Mouse (Mus musculus): ENCODE measurements at regions not wholly inside any gene's neighbourhood (a gene's known extent, or its start where the extent isn't known, plus 50 kb on each side); places are given as distances from the start of the nearest gene placed in this dataset.

DNA sequence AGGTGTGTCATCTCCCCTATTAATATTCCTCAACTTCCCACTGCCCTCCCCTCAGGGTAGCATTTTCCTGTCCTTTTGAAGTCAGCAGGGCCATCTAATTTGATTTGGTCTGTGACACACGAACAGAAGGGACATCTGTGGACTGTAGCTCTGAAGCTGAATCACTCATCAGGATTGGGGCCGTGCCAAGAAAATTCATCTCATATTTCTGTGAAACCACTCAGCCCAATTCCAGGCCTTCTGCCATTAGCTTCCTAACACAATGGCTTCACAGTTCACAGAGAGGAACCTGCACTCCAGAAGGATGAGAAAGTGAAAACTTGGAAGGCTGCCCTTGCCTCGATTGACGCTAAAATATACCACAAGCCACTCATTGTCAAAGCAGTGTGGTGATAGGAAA lies 86.1 kb downstream of the Abhd5 start:
- no peak for DNase-seq (ENCODE audit: low spot score)

GRCm38 (mm10) chr9:122446387-122447105 lies 95.1 kb downstream of the Abhd5 start:
- no peak for DNase-seq (ENCODE audit: low spot score)

DNA sequence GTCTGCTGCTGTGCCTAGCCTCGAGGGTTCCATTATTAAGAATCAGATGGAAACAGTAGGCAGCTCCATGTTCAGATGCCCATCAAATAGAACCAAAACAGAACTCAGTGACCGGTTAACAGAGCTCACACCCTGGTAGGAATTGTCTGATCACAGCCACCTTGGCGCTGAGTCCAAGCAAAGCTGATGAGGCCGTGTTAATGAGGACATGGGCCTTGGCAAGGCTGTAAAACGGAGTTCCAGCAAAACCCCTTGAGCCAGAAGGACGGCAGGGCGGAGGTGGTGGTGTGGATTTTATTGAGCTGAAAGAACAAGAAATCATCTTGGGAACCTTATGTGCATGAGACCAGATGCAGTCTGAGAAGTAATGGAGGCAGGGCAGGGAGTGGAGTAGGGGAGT lies 96.2 kb downstream of the Abhd5 start:
- DNase-seq (ENCODE audit: low spot score), result no peak

DNA sequence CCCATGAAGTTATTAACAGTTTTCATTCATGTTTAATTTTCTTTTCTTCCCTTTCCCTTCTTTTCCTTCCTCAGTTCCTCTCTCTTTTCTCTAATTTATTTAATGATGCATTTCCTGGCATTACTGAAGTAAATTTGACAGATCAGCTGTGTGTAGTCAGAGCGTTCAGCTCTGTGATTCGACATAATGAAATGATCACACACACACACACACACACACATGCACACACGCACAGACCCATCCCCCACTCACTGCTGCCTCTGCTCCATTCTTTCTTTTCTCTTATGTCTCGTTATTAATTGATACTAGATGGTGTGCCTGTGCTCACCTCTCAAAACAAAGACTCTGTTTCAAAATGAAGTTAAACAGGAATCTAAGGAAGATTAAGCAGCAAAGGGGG lies 96.9 kb downstream of the Abhd5 start:
- DNase-seq (ENCODE audit: low spot score), result no peak

DNA sequence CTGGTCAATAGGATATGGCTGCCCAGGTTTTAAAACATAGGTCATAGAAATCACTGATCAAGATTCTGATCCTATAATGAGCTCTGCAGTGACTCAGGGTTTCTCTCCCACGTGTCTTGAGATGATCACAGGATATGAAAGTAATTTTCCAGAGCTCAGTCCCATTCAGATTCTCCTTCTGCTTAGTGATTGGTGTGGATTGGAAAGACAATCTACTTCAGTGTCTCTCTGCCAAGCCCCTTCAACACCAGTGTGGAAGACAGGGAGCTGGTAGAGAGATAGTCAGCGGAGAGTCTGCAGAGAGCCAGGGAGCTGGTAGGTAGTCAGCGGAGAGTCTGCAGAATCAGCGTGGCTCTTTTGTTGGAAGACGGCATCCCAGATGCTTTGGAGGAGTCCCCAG lies 99.1 kb downstream of the Abhd5 start:
- DNase-seq (ENCODE audit: low spot score), result no peak

DNA sequence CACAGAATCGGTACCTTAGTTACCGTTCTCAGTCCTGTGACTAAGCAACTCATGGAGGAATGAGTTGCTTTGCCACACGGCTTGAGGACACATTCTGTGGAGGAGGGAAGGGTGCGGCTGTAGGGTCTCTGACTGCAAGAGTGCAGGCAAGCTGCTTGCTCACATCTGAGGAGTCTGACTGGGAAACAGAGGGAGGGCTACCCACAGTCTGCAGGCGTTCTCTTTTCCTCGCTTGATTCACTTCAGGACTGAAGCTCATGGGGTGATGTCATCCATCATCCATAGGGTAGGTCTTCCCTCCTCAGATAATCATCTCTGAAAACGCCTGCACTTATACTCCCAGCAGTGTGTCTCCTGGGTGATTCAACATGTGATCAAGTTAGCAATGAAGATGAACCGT lies 103.9 kb downstream of the Abhd5 start:
- DNase-seq (ENCODE audit: low spot score), result no peak

DNA sequence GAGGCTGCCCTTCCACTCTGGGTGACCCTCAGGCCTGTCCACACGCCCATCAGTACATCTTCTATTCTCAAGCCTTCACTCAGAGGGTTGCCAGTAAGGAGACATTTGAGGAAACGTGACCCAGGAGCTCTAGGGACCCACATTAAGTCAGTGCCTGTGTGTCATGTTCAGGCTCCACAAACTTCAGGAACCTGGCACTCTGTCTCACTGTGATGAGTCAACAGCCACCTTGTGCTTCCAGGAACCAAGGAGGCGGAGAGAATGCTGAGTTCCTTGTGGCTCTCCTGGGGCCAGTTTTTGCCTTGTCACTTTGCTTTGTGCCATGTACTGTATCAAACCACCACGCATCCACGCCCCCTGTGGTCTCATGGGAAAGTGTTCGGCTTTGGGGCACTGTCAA lies 104.4 kb downstream of the Abhd5 start:
- DNase-seq (ENCODE audit: low spot score), result no peak

GRCm38 (mm10) chr9:122459491-122459890 lies 108.1 kb downstream of the Abhd5 start:
- no peak for DNase-seq (ENCODE audit: low spot score)

DNA sequence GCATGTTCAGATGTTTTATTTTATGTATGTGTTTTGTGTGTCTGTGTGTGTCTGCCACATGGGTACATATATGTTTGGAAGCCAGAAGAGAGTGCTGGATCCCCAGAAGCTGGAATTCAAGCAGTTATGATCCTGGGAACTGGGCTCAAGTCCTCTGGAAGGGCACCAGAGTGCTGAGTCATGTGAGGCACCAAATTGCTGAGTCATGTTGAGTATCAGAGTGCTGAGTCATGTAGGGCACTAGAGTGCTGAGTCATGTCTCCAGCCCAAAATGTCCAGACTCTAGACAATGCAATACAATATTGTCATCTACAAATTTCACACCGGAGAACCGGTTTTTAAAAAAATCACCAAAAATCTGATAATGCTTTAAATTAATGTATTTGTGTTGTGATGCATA lies 120.1 kb downstream of the Abhd5 start:
- no peak for DNase-seq (ENCODE audit: low spot score)

DNA sequence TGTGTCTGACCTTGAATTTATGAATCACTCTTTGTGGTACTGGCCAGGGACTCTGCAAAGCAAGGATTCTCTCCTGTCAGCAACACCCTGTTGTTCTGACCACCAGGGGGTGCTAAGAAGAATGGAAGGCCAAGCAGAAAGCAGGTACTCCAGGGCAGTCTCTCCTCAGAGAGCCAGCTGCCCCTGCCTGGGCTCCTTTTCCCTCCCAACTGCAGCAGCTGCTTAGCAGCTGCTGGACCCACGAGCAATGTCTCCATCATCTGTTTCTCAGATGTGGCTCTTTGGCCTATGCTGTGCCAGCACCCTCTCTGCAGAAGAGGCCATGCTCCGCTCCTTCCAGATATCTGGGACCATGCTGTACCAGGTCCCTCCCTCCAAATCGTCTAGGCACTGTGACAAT lies 124.9 kb downstream of the Abhd5 start:
- no peak for DNase-seq (ENCODE audit: low spot score)

DNA sequence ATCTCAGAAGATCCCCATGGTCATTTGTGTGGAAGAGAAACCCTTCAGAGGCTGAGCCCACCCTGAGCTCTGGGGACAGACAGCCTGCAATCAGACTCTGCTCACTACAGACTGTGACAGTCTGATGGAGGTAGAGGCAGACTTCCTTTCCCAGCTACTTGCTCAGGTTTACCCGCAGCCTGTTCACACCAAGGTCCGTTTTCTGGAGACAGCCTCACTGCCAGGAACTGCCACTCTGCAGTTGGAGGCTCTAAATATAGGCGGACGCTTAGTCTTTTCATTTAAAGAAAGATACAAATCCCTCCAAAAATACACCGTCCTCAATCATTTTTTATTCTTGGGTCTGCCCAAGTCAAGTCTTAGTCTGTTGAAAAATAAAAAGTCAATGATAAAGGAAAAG lies 135.6 kb downstream of the Abhd5 start:
- no peak for DNase-seq (ENCODE audit: low spot score)

GRCm38 (mm10) chr9:122494691-122495090 lies 143.3 kb downstream of the Abhd5 start:
- DNase-seq (ENCODE audit: low spot score), result no peak

GRCm38 (mm10) chr9:122496482-122496985 lies 145.1 kb downstream of the Abhd5 start:
- DNase-seq (ENCODE audit: low spot score), result no peak

GRCm38 (mm10) chr9:122501864-122502341 lies 150.5 kb downstream of the Abhd5 start:
- DNase-seq (ENCODE audit: low spot score), result no peak

- DNase-seq (ENCODE audit: low spot score), result no peak
Measured at GRCm38 (mm10) chr9:122521569-122521968, 170.2 kb downstream of the Abhd5 start.

GRCm38 (mm10) chr9:122525621-122526055 lies 174.2 kb downstream of the Abhd5 start:
- DNase-seq (ENCODE audit: low spot score), result no peak

DNA sequence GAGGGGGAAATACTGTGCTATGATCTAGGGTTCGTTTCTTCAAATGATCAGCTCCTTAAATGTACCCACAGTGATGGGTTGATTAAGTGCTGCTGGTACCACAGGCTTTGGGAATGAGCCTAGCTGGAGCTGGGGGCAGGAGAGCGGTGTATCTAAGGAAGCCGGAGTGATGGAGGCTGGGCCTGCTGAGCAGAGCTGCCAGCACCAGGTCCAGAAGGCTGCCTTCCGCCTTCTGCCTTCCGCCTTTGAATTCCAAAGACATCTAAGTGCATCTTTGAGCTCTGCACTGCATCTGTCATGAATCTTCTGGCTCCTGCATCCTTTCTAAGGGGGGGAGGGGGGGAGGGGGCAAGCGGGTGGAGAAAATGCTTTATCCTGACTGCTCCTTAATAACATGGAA lies 176.9 kb downstream of the Abhd5 start:
- DNase-seq (ENCODE audit: low spot score), result no peak

DNA sequence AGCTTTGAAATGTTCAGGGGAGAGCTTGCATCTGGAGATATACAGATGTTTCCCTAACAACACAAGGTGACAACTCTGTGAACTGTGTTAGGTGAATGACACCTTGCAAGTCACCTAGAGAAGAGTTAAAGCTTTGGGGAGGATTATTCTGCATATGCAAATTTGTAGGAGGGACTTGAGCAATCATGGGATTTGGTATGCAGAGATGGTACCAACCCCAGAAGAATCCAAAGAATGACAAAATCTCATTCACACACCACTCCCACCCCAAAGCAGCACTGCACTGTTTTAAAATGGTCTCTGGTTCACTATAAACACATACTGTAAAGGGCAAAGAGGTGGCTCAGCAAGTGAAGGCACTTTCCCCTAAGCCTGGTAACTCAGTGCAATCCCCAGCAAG lies 178.3 kb downstream of the Abhd5 start:
- DNase-seq (ENCODE audit: low spot score), result no peak

DNA sequence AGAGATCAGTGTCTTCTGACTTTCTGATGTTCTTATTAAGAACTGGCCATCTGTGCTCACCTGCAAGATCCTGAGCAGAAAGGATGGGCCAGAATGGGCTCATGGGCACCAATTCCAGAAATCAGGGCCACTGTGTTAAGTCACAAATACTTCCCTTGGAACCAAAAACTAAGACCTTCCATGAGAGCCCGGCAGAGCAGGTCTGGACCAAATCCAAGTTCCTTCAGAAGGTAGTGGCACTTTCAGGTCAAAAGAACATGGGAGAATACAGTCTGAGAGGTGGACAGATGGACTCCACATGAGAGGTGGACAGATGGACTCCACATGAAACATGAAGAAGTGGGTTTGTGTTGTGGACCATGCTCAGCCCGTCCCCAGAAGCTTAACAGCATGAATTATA lies 180.4 kb downstream of the Abhd5 start:
- DNase-seq (ENCODE audit: low spot score), result no peak

DNA sequence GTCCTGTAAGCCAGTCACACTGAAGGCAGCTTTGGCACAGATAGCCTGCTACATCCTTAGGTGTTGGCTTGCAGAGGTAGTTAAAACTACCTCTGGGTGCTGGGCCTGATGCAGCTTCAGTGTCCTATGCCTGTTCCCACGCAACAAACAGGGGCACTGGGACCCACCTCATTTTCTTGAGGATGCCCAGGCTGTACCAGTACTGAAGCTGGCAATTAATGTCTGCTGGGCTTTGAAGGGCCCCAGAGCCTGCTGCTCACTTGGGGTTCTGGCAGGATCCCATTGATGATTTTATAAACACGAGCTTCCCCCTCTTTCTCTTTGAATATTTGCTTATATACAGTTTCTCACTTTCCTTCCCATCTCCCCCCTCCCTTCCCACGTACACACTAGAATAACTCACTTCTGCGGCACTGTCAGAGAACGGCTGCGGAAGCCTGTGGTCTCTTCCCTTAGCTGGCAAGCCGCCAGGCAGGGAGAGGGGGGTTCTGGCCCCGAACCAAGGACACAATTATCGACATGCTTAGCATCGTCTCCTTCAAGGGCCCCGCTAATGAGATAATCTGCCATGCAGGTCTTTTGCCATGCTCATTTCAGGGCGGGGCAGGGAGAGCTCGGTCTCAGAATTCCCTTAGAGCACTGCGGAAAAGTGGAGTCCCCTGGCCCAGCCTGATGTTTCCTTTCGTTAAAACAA lies 182.9 kb downstream of the Abhd5 start:
- no peak for DNase-seq (ENCODE audit: low spot score)

- no peak for DNase-seq (ENCODE audit: low spot score)
Measured at GRCm38 (mm10) chr9:122534965-122535364, 183.6 kb downstream of the Abhd5 start.

DNA sequence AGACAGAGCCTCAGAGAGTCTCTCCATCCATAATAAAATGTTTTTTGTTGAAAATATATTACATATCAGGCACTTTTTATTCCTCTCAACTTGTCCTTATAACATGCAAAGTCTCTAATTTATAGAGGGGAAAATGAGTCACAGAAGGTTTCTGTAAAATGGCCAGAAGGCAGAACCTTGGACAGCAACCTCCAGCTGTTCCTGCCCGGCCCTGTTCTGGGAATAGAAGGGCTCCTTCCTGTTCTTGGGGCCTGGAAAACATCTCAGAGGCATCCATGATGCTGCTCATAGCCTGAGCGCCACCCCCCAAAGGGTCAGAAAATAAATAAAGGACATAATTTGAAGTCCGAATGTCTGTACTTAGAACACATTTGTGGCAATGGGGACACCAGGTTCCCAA lies 188.7 kb downstream of the Abhd5 start:
- DNase-seq (ENCODE audit: low spot score), result no peak

DNA sequence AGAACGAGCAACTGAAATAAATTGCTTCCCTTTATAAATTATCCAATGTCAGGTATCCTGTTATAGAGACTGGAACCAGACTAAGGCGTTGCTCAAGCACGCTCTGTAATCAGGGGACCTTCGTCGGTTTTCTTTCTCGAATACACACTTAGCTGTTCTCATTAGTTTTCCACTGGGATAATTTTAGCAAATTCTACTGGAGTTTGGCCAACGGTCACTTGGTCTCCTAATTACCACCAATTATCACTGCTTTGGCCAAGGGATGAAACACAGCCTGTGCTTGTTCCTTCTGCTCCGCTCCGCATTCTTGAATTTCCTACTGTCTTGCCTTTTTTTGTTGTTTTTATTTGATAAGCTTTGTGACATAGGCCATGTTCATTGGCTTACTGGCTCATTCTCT lies 191.1 kb upstream of the Topaz1 start:
- no peak for DNase-seq (ENCODE audit: low spot score)

GRCm38 (mm10) chr9:122566060-122566459 lies 181.1 kb upstream of the Topaz1 start:
- no peak for DNase-seq (ENCODE audit: low spot score)

All from T-cell, adult 2 months (primary cell).